Mouse (Mus musculus): ENCODE results near the gene Mrps27.
A peak's percentile ranks its signal among the peaks of the same experiment; 100 is the strongest.

The Mrps27 gene

GRCm38 (mm10) chr13:99351596-99351995 lies 7.0 kb downstream of the Mrps27 start:
- DNase-seq (ENCODE audit: low spot score in 2 of 2), result no peak

- DNase-seq (ENCODE audit: low spot score in 2 of 2), result peak; percentile 92
Measured at GRCm38 (mm10) chr13:99352758-99353489, 8.3 kb downstream of the Mrps27 start.

- DNase-seq (ENCODE audit: low spot score in 2 of 2), result no peak
Measured at GRCm38 (mm10) chr13:99353490-99353851, 8.9 kb downstream of the Mrps27 start.

DNA sequence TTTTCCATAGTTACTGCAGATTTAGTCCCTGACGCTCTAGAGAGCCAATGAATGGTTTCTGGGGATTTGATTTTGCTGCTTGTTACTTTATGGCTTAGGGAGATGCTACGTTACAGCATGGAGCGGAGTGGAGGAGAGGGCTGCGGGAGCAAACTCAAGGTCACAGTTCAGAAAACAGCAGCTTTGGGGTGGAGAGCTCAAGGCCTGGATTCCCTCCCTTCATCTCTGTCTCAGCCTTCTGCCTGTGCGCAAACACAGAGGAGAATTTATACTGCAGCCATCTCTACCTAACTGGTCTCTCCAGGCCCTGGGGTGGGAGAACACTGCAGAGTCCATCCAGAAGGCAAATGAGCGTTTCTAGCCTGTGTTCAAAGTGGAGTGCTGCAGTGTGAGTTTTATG lies 10.5 kb downstream of the Mrps27 start:
- no peak for DNase-seq (ENCODE audit: low spot score in 2 of 2)

GRCm38 (mm10) chr13:99355861-99356260 lies 11.3 kb downstream of the Mrps27 start:
- DNase-seq (ENCODE audit: low spot score in 2 of 2), result no peak

- DNase-seq (ENCODE audit: low spot score in 2 of 2), result no peak
Measured at GRCm38 (mm10) chr13:99356428-99357265, 12.1 kb downstream of the Mrps27 start.

DNA sequence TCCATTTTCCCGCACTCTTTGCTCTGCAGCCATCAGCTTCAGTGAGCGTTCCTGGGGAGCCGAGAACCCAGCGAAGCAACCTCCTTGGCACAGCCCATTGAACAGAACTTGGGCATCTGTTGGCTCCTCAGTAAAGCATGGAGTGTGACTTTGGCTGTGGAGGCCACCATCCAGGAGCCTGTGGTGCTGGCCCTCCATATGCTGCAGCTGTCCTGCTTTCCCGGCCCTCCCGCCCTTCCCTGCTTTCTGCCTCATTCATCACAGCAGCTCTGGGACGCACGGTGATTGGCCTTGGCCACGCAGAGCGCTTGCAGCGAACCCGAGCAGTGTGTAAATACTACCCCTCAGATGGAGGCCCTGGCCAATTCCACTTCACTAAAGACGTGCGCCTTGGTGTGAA lies 14.3 kb downstream of the Mrps27 start:
- DNase-seq (ENCODE audit: low spot score in 2 of 2), result no peak

GRCm38 (mm10) chr13:99363866-99364265 lies 19.3 kb downstream of the Mrps27 start:
- no peak for DNase-seq (ENCODE audit: low spot score in 2 of 2)

DNA sequence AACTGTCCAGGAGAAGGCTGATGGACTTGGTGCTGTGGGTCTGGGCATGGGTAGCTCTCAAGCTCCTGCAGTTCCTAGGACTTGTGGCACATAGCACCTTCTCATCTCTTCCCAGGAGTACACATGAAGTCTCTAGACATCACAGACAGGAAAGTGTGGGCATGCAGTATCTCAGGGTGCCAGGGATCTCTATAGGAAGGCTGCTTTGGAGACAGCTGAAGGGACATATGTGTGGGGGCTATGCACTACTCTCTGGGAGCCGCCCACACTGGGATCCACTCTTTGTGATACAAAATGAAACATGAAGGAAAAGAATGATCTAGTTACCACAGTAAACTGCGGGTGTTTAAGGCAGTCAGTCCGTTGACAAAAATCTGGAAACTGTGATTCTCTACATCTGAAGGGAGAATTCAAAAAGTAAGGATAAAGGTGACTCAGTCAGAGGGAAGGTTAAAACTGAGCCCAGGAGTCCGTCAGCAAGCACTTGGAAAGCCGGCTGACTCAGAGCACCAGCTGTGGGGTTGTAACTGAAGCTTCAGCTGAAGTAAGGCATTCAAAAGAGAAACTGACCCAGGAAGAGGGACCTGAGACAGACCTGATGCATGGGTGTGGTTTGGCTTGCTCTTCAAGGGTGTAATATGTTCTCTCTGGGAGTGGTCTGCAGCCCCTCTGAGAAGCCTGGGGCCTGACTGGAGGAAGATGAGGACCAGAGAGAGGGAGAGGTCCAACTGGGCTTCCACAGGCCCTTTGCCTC lies 22.0 kb downstream of the Mrps27 start:
- no peak for DNase-seq (ENCODE audit: low spot score in 2 of 2)

GRCm38 (mm10) chr13:99367554-99368174 lies 23.1 kb downstream of the Mrps27 start:
- DNase-seq (ENCODE audit: low spot score in 2 of 2), result no peak

DNA sequence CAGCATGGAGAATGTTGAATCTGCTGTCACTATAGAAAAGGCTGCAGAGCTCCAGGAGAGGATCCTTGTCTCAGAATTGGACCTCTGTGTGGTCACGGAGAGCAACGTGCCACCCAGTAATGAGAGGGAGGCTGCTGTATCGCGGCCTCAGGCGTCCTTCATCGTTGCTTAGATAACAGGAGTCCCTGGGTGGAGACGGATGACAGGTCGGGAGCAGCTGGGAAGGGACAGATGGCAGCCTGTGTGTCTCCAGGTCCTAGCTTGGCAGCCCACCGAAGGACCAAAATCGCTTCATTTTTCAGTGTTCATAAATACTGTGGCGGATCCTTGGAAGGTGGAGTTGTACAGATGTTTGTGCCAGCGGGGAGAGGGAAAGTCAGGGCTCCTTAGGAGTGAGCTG lies 24.5 kb downstream of the Mrps27 start:
- no peak for DNase-seq (ENCODE audit: low spot score in 2 of 2)

- no peak for DNase-seq (ENCODE audit: low spot score in 2 of 2)
Measured at GRCm38 (mm10) chr13:99371285-99371684, 26.7 kb downstream of the Mrps27 start.

GRCm38 (mm10) chr13:99373684-99374083 lies 29.1 kb downstream of the Mrps27 start:
- DNase-seq (ENCODE audit: low spot score in 2 of 2), result no peak

DNA sequence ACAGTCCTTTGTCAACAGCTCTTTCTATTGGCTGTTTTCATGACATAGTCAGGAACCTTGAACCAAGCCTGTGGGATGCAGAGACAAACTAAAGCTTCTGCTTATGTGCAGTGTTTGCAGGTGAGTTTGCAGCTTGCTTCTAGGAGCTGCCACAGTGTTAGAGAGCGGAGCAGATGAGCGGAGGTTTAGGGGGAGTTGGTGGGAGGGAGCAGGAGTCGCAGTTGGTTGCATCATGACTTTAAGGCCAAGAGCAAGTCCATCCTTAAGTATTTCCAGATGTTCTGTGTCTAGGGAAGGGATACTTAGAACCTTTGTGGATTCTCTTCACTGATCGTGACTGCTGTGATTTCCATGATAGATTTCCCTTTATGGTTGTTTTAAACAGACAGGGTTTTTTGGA lies 29.6 kb downstream of the Mrps27 start:
- no peak for DNase-seq (ENCODE audit: low spot score in 2 of 2)

DNA sequence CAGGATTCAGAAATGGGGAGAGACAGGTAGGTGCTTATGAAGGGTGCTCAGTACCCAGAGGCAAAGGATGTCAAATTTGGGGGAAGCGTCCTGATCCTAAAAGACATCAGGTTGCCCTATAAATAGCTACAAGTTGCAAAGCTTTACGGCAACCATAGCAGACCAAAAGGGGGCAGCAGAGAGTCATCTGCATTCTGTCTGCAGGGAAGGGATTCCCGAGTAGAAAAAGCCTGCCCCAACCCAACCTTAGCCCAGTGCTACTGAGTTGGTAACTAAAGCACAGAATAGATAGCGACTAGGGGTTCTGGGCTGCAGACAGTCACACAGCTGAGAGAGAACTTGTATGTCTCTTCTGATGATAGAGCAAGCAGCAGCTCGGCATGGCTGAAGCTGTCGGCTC lies 31.0 kb downstream of the Mrps27 start:
- DNase-seq (ENCODE audit: low spot score in 2 of 2), result peak; percentile 49 to 84

- DNase-seq (ENCODE audit: low spot score in 2 of 2), result no peak
Measured at GRCm38 (mm10) chr13:99377055-99377454, 32.5 kb downstream of the Mrps27 start.

DNA sequence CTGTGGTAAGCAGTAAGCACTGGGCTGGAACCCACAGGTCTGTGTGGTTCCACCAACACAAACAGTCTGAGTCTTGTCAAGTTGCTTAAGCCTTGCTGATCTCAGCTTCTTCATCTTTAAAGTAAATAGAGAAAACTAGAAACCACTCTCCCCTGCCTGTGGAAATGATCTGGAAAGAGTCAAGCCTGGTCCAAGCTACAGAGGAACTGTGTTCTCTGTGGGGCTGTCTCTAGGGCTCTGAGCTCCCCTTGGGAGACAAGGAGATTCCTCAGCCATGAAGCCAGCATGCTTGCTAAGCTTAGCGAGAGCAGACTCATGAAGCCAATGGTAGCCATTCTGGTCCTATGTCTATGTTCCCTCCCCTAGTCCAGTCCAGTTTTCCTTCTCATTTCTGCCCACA lies 33.6 kb downstream of the Mrps27 start:
- DNase-seq (ENCODE audit: low spot score in 2 of 2), result no peak

DNA sequence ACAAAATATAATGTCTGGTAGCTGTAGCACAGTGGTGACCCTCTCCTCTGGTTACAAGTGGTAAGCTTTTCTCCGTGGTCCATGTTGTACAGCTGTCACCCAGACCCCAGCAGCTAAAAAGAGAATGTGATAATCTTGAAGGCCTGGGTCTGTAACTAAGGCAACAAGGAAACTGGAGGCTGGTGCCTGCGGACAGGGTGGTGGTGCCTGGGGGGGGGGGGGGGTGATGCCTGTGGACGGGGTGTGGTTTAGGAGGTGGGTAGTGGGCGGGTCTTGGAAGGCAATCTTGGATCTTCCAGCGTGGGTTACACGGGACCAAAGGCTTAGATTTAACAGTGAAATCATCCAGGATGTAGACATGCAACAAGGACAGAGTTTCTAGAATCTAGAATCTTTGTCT lies 37.8 kb downstream of the Mrps27 start:
- no peak for DNase-seq (ENCODE audit: low spot score in 2 of 2)

GRCm38 (mm10) chr13:99384555-99385203 lies 40.1 kb downstream of the Mrps27 start:
- DNase-seq (ENCODE audit: low spot score in 2 of 2), result no peak

DNA sequence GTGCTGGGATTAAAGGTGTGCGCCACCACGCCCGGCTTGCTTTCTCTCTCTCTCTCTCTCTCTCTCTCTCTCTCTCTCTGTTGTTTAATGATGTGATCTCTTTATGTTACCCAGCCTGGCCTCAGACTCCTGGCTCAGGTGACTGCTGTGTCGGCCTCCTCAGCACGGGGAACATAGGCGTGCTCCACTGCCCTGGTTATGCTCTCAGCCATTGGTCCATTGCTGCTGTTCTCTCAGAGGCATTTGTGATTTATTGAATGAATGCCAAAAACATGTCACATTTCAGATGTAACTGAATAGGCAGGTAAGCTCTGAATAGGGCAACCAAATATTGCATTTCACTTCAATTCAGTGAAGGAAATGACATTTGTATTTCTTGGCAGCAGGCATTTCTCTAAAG lies 41.3 kb downstream of the Mrps27 start:
- DNase-seq (ENCODE audit: low spot score in 2 of 2), result no peak

GRCm38 (mm10) chr13:99386341-99386740 lies 41.8 kb downstream of the Mrps27 start:
- DNase-seq (ENCODE audit: low spot score in 2 of 2), result no peak
